Mouse (Mus musculus) layer of hippocampus, postnatal 14 days (tissue): ENCODE measurements at regions not wholly inside any gene's neighbourhood (a gene's known extent, or its start where the extent isn't known, plus 50 kb on each side); places are given as distances from the start of the nearest gene placed in this dataset.
A peak's percentile ranks its signal among the peaks of the same experiment; 100 is the strongest.

Experiments
- DNase-seq, 2 experiments: peaks; one replicate each; pipeline ENCODE4 v3.0.0; 2021 to 2022; ENCODE audit warnings: low spot score in 2 of 2, mixed read lengths in 1 of 2

GRCm38 (mm10) chr8:9152313-9152925 is 462.1 kb upstream of the Arglu1 start:
- DNase-seq = no peak

- no peak for DNase-seq
Observed at GRCm38 (mm10) chr8:9144362-9144761, 454.0 kb upstream of the Arglu1 start.

GRCm38 (mm10) chr8:9139781-9140180 is 449.5 kb upstream of the Arglu1 start:
- DNase-seq = no peak

GRCm38 (mm10) chr8:9139059-9139620 is 448.8 kb upstream of the Arglu1 start:
- DNase-seq = no peak

GRCm38 (mm10) chr8:9133758-9134157 is 443.4 kb upstream of the Arglu1 start:
- DNase-seq = no peak

GRCm38 (mm10) chr8:9132612-9133218 is 442.4 kb upstream of the Arglu1 start:
- no peak for DNase-seq

GRCm38 (mm10) chr8:9131249-9131648 is 440.9 kb upstream of the Arglu1 start:
- DNase-seq = no peak

- DNase-seq = no peak
Observed at GRCm38 (mm10) chr8:9124503-9124902, 434.2 kb upstream of the Arglu1 start.

- no peak for DNase-seq
Observed at GRCm38 (mm10) chr8:9117809-9118737, 427.8 kb upstream of the Arglu1 start.

- DNase-seq = no peak
Observed at GRCm38 (mm10) chr8:9095980-9096379, 405.7 kb upstream of the Arglu1 start.

- peak in 1 of 2 experiments; percentile 15 for DNase-seq
Observed at GRCm38 (mm10) chr8:9094002-9094401, 403.7 kb upstream of the Arglu1 start.

- no peak for DNase-seq
Observed at GRCm38 (mm10) chr8:9093356-9093755, 403.0 kb upstream of the Arglu1 start.

- no peak for DNase-seq
Observed at GRCm38 (mm10) chr8:9072724-9073123, 382.4 kb upstream of the Arglu1 start.

- no peak for DNase-seq
Observed at GRCm38 (mm10) chr8:9072286-9072685, 382.0 kb upstream of the Arglu1 start.

GRCm38 (mm10) chr8:9070953-9071352 is 380.6 kb upstream of the Arglu1 start:
- no peak for DNase-seq

GRCm38 (mm10) chr8:9069845-9070244 is 379.5 kb upstream of the Arglu1 start:
- no peak for DNase-seq

- no peak for DNase-seq
Observed at GRCm38 (mm10) chr8:9067731-9068130, 377.4 kb upstream of the Arglu1 start.

GRCm38 (mm10) chr8:9060166-9060565 is 369.8 kb upstream of the Arglu1 start:
- no peak for DNase-seq

GRCm38 (mm10) chr8:9055416-9055819 is 365.1 kb upstream of the Arglu1 start:
- no peak for DNase-seq

GRCm38 (mm10) chr8:9054801-9055200 is 364.5 kb upstream of the Arglu1 start:
- no peak for DNase-seq

- DNase-seq = peak; percentile 33 to 41
Observed at GRCm38 (mm10) chr8:9051699-9052098, 361.4 kb upstream of the Arglu1 start.
